Mouse (Mus musculus) megakaryocyte, embryonic 14.5 days (primary cell): ENCODE measurements around the gene Msh6. TPM values are rescaled to one million over a fixed set of nuclear protein-coding genes. Genes with fewer than 3 reads are reported as not detected.
"Not testable (repeated sequence)": the region's sequence is repeated elsewhere in the genome, so short reads cannot be mapped to it uniquely, and the experiment has no call there.

Experiments
- H3K27me3 ChIP-seq: replicated peaks from 2 replicates; pipeline ENCODE3; 2012; ENCODE audit warnings: inconsistent platforms
- H3K36me3 ChIP-seq: replicated peaks from 2 replicates; pipeline ENCODE3; 2012; ENCODE audit warnings: low read length, inconsistent platforms, mixed read lengths
- H3K4me1 ChIP-seq: 2 replicates; pipeline ENCODE4 v1.6.1; 2012; ENCODE audit warnings: inconsistent platforms
- H3K4me3 ChIP-seq: replicated peaks from 2 replicates; pipeline ENCODE3; 2012; ENCODE audit warnings: moderate library complexity, mild to moderate bottlenecking, inconsistent platforms
- H3K9me3 ChIP-seq: 2 replicates; pipeline ENCODE4 v1.6.1; 2012; ENCODE audit warnings: inconsistent platforms
- FLI1 ChIP-seq: IDR thresholded peaks from 2 replicates; pipeline ENCODE4 v1.6.1; 2012; ENCODE audit warnings: low read length, inconsistent platforms, mixed read lengths
- GATA1 ChIP-seq: IDR thresholded peaks from 3 replicates; pipeline ENCODE4 v1.6.1; 2012; ENCODE audit warnings: mixed read lengths, low read length, inconsistent platforms, borderline replicate concordance
- polyA plus RNA-seq: library from polyadenylated mRNA; stranded (reverse); fragments of >175 nt; gene quantifications from 2 replicates; pipeline ENCODE4 v1.2.3, GENCODE M21; 2012; ENCODE audit warnings: low replicate concordance; ENCODE audit not compliant: insufficient read depth

The Msh6 gene
- polyA plus RNA-seq, result 0.38 and 2.5 TPM in 2 replicates

DNA sequence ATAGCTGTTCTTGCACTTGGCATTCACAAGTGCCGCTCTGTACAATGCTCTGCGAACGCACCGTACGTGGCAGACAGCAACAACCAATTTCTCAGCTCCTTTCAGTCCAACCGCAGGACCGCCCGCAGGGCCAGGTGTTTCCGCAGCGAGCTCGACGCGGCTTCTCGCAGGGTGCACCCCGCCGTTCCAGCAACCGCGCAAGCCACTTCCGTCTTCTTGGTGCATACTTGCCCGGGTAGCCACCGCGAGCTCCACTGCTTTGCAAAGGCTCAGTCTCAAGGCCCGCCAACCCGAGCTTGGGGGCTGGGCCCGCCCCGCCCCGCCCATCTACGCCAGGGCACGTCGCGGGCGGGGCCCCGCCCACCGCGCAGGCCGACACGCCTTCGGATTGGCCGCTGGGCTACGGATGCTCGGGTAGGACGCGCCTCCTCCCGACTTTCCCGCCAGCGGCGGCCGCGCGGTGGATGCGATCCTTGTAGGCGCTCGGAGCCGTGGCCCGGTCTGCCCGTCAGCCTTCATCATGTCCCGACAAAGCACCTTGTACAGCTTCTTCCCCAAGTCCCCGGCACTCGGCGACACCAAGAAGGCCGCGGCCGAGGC, at the start of gene Msh6:
Gene Msh6 (plus strand): TSS at position 434 of the 600 bp plus-strand sequence.
- TF ChIP-seq GATA1 (no peak), FLI1 (peak; percentile 38; the same call in 1 of the 2 replicates)
- Histone ChIP-seq H3K36me3 (peaks cover 20% of the 10 kb centered on the region), H3K27me3 (no peaks in the 10 kb centered on the region), H3K4me1 (peaks cover 39% of the 10 kb centered on the region), H3K4me3 (peak within 1 kb of the TSS; percentile 97), H3K9me3 (peaks cover 5% of the 10 kb centered on the region; the same call in 1 of the 2 replicates)

DNA sequence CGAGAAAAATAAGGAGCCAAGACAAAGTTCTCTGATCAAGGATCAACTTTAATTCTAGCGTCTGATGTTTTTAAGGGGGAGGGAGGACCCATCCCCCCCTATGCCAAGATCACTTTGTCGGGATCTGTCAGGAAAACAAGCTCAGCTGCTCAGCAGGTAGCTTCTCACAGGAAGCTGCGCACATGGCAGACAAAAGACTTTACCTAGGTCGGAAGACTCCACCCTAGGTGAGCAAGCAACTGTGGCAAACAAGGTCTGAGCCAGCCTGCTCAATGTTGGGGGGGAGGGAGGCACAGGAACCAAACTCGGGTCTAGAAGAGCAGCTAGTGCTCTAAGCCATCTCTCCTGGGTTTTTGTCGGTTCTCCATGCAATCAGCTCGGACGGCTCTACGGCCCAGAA, 40.5 kb upstream of the Msh6 start:
- Histone ChIP-seq H3K4me3 (no peak overlapping the region), H3K27me3 (no peaks in the 10 kb centered on the region), H3K36me3 (no peaks in the 10 kb centered on the region), H3K9me3 (peaks cover 34% of the 10 kb centered on the region), H3K4me1 (no peaks in the 10 kb centered on the region)
- TF ChIP-seq FLI1 (no peak), GATA1 (no peak)

- Histone ChIP-seq H3K36me3 (no peaks in the 10 kb centered on the region), H3K27me3 (no peaks in the 10 kb centered on the region), H3K9me3 (peaks cover 38% of the 10 kb centered on the region), H3K4me1 (no peaks in the 10 kb centered on the region), H3K4me3 (no peak overlapping the region)
- TF ChIP-seq GATA1 (no peak), FLI1 (no peak)
Measured at GRCm38 (mm10) chr17:87934736-87935135, 40.1 kb upstream of the Msh6 start.

DNA sequence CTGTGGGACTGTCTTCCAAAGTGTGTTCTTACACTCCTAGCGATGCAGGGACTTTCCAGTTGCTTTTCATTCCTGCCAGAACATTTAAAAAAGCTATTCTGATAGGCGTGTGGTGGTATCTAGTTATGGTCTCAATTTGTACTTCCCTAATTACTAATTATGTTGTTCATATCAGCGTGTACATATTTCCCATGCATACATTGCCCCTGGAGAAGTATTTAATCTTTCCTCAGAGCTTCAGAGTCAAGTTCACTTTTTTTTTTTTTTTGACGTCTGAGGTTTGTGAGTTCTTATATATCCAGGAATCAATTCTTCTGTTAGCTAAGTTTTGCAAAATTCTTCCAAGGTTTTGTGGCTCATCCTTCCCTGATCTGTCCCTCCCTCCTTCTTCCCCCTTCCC, 38.7 kb upstream of the Msh6 start:
- TF ChIP-seq GATA1 (no peak), FLI1 (no peak)
- Histone ChIP-seq H3K27me3 (no peaks in the 10 kb centered on the region), H3K36me3 (no peaks in the 10 kb centered on the region), H3K4me1 (no peaks in the 10 kb centered on the region), H3K9me3 (peaks cover 40% of the 10 kb centered on the region), H3K4me3 (no peak overlapping the region)

DNA sequence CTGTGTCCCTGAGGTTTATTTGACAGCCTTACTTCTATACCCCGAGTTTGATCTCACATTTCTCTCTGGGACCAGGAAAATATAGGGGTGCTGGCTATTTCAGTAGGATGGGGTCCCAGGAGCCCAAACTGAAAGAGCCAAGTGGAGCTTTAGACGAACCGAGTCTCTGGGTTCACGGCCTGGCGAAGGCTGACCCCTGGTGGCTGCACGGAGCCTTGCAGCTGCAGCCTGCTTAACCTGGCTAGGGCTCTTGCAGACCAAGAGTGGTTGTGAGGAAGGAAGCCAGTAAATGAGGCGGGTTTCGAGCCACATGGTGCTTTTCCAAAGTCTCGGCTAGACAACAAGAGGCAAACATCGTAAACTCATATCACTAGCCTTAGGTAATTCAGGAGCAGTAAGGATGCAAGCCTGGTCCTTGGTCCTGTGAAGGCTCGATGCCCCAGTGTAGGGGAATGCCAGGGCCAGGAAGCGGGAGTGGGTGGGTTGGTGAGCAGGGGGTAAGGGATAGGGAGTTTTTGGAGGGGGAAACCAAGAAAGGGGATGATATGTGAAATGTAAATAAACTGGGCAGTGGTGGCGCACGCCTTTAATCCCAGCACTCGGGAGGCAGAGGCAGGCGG, 25.8 kb upstream of the Msh6 start:
- TF ChIP-seq GATA1 (no peak), FLI1 (no peak)

GRCm38 (mm10) chr17:87954618-87955124, 20.2 kb upstream of the Msh6 start:
- not testable (repeated sequence) for H3K36me3 ChIP-seq, H3K27me3 ChIP-seq, H3K9me3 ChIP-seq, H3K4me3 ChIP-seq
- H3K4me1 ChIP-seq, result peaks cover 11% of the 10 kb centered on the region

More for the DNA sequence above, 25.8 kb upstream of the Msh6 start:
- H3K4me3 ChIP-seq, result peak overlapping the region; percentile 78
- no peaks in the 10 kb centered on the region for H3K27me3 ChIP-seq
- H3K9me3 ChIP-seq, result 0 out of 2 replicates have a peak, but pooled peaks cover 4% of the 10 kb centered on the region
- H3K4me1 ChIP-seq, result 0 out of 2 replicates have a peak, but pooled peaks cover 4% of the 10 kb centered on the region
- H3K36me3 ChIP-seq, result no peaks in the 10 kb centered on the region

DNA sequence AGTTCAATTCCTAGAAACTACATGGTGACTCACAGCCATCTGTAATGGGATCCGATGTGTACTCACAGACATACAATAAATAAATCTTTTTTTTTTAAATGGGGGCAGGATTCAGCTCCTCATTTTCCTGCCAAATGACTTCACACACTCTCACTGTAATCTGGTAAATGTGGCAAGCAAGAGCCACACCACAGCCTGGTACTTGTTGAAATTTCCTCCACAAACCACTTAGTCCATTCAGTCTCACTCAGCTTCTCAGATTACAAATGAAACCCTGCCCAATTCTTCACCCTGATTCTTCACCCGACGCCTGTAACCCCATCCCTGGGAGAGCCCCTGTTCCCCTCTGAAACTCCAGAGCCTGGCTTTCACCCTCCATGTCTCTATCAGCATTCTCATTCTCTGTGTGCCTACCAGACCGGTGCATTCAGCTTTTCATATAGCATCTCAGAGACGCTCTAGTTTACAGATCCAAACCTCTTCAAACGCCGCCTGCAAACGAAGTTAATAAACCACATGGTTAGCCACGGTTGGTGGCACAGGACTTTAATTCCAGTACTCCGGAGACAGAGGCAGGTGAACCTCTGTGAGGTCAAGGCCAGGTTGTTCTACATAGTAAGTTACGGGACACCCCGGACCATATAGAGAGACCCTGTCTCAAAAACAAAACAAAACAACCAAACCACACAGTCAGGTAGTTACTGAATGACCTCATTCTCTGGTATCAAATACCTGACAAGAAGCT, 17.6 kb upstream of the Msh6 start:
- no peak for TF ChIP-seq GATA1
- TF ChIP-seq FLI1, result no peak
- Histone ChIP-seq H3K4me1 (peaks cover 11% of the 10 kb centered on the region), H3K4me3 (no peak overlapping the region), H3K27me3 (peaks cover 2% of the 10 kb centered on the region), H3K36me3 (no peaks in the 10 kb centered on the region), H3K9me3 (peaks cover 13% of the 10 kb centered on the region)

DNA sequence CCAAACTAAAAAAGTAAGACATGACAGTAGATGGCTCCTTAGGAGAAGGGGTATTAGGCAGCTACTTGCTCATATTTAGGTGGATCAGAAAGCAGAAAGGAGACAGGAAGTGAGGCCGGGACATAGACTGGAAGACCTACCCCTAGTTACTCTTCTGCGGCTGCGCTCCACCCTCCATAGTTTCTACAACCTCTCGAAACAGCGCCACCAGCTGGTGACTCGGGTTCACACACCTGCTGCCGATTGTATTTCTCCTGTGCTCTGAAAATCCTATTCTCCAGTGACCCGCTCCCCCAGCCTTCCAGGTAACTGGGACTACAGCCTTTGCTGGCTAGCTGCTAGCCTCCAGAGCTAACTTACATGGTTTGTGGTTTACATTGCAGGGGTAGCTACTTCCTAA, 16.6 kb upstream of the Msh6 start:
- H3K9me3 ChIP-seq, result peaks cover 19% of the 10 kb centered on the region
- H3K4me3 ChIP-seq, result no peak overlapping the region
- H3K27me3 ChIP-seq, result peaks cover 2% of the 10 kb centered on the region
- no peak for TF ChIP-seq GATA1
- TF ChIP-seq FLI1, result no peak
- H3K36me3 ChIP-seq, result no peaks in the 10 kb centered on the region
- H3K4me1 ChIP-seq, result peaks cover 11% of the 10 kb centered on the region

- H3K36me3 ChIP-seq, H3K4me3 ChIP-seq, H3K27me3 ChIP-seq: not testable (repeated sequence)
- Histone ChIP-seq H3K9me3 (peaks cover 24% of the 10 kb centered on the region), H3K4me1 (peaks cover 11% of the 10 kb centered on the region)
Measured at GRCm38 (mm10) chr17:87959406-87959805, 15.5 kb upstream of the Msh6 start.

DNA sequence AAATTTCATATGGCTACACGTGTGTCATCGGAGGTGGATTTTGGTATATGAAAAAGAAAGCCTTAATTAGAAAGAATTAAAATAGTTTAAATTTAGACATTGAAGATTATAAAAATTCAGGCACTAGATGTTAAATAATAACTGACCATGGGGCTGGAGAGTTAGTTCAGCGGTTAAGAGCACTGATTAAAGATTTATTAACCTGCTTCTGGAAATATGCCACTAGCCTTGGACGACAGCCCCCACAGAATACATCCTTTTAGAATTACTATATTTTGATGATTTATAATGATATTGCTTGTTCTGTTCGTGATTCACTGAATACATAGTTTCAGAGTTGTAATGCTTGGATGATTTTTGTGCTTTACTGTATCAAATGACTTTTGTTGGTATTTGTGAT, 14.9 kb upstream of the Msh6 start:
- H3K9me3 ChIP-seq, result peaks cover 24% of the 10 kb centered on the region
- not testable (repeated sequence) for H3K4me3 ChIP-seq, H3K36me3 ChIP-seq, H3K27me3 ChIP-seq
- peaks cover 11% of the 10 kb centered on the region for H3K4me1 ChIP-seq
